Mouse (Mus musculus): ENCODE measurements at regions not wholly inside any gene's neighbourhood (a gene's known extent, or its start where the extent isn't known, plus 50 kb on each side); places are given as distances from the start of the nearest gene placed in this dataset.

GRCm38 (mm10) chr1:23536621-23537020 is 139.0 kb upstream of the Ogfrl1 start:
- TF ChIP-seq CTCF (conservative IDR thresholded peaks at IDR 0.05; ENCODE audit: insufficient read depth, insufficient read length, low read depth, low read length) (no peak), POLR2A (IDR thresholded peaks at IDR 0.05; ENCODE audit: low read depth, low read length) (no peak)
